Mouse (Mus musculus): ENCODE results near the gene Thap11.
"Not testable (repeated sequence)": the region's sequence is repeated elsewhere in the genome, so short reads cannot be mapped to it uniquely, and the experiment has no call there.

Gene Thap11

DNA sequence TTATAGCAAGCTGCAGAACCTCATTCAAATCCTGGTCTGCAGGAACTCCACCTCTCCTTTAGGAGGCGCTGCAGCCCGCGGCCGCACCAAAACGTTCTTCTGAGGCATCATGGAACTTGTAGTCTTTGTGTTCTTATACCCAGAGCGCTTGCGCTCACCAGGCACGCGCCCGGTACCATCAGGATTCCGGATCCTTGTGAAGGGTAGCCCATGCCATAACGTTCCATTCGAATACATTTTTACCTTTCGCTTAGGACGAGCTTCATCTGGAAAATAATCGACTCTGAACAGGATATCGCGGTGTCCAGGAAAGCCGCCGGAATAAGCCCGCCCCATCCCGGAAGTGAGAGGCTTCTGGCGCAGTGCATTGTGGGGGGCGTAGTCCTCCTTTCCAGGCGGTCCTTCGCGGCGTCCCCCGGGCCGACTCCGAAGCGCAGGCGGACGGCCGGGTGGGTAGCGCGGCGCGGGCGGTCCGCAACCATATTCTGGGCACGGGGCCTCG is at the start of gene Thap11:
Thap11 (plus strand) TSS at position 418 of the 502 bp plus-strand sequence.
- peak; percentile 91 to 92 for DNase-seq (ENCODE audit: low spot score in 2 of 2)

- no peak for DNase-seq (ENCODE audit: low spot score in 2 of 2)
Observed at GRCm38 (mm10) chr8:105805346-105805745, 49.6 kb upstream of the Thap11 start.

GRCm38 (mm10) chr8:105805964-105806363 is 49.0 kb upstream of the Thap11 start:
- DNase-seq (ENCODE audit: low spot score in 2 of 2), result no peak

DNA sequence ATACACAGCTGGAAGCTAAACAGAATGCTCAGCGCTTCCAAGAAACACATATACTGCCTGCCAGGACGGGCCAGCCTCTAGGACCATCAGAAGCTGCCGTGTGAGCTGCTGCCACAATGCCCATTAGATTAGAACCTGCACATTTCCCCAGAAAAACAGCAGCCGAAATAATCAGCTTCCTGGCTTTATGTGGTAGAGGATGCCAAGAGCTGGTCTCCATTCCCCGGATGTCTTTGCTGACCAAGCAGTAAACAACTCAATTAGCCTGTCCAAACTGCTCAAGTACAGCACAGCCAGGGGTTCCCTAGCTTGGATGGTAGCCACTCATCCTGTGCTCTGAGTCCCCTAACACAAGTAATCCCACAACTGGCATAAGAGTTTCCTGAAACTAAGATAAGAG is 47.2 kb upstream of the Thap11 start:
- no peak for DNase-seq (ENCODE audit: low spot score in 2 of 2)

GRCm38 (mm10) chr8:105808480-105808879 is 46.5 kb upstream of the Thap11 start:
- DNase-seq (ENCODE audit: low spot score in 2 of 2), result no peak

DNA sequence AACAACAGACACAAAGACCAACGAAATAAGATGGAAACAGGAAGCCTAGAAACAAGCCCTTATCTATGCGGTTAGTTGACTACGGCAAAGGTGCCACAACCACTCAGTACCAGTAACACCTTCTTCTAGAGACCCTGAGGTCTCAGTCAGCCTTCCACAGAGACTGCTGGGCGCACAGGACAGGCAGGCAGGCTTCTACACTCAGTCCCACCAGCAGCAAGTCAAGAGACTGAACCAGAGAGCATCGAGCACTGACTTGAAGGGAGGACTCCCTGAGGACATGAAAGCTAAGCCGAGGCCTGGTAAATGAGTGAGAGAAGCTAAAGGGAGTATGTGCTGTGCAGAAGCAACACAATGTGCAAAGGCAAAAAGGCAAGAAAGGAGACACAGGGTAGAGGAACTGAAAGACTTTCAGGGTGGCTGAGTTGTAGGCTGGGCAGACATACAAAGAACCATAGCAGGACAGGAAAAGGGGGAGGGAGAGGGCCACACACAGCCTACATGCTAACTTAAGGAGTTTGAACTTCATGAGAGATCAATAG is 44.6 kb upstream of the Thap11 start:
- peak; percentile 74 to 75 for DNase-seq (ENCODE audit: low spot score in 2 of 2)

DNA sequence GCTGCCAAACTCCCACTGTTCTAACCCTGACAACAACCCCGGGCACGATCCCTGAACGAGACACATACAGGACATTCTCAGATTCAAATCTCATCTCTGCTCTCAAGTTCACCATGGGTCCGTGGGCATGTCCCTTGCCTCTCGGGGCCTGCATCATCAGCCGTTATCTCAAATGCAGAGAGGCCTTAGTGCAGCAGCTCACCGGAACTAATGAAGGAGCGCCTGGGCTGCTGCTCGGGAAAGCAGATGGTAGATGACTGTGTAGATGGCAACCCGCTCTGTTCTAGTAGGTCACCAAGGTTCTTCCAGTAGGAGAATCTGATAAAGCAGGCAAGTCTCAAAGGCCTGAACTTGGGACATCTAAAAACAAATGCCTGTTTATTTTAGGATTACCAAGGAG is 43.9 kb upstream of the Thap11 start:
- no peak for DNase-seq (ENCODE audit: low spot score in 2 of 2)

DNA sequence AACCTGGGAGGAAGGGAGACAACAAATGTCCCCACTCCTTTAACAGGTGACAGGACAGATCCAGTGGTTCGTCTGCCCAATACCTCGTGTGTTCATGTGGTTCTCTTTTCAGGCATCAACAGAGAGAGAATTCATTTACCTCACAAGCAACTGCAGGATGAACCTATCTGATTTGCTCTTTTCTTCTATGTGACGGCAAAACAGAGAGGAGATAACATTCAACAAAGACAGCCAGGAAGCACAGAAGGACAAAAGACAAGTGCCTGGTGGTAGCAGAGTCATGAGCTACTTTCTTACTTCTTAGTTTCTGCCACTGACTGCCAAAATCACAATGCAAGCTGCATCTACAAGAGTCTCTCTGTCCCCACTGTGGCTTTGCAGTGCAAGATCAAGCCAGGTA is 43.4 kb upstream of the Thap11 start:
- DNase-seq (ENCODE audit: low spot score in 2 of 2), result no peak

- no peak for DNase-seq (ENCODE audit: low spot score in 2 of 2)
Observed at GRCm38 (mm10) chr8:105812511-105812910, 42.4 kb upstream of the Thap11 start.

DNA sequence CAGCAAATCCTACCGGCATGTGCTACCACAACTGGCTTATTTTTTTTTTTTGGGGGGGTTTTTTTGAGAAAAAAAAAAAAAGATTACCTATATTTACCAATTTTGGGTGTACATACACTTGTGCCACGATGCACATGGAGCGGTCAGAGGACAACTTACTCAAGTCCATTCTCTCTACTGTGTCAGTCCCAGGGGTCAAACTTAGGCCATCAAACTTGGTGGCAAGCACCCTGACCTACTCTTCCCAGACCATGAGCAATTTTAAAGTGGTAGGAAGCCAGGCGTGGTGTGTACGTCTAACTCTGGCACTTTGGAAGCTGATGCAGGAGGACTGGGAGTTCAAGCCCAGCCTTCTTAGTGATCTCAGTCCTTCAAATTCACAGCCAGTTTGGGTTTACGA is 41.7 kb upstream of the Thap11 start:
- DNase-seq (ENCODE audit: low spot score in 2 of 2), result no peak

GRCm38 (mm10) chr8:105819659-105820058 is 35.3 kb upstream of the Thap11 start:
- peak in 1 of 2 experiments; percentile 35 for DNase-seq (ENCODE audit: low spot score in 2 of 2)

GRCm38 (mm10) chr8:105820925-105821324 is 34.0 kb upstream of the Thap11 start:
- peak; percentile 74 to 87 for DNase-seq (ENCODE audit: low spot score in 2 of 2)

DNA sequence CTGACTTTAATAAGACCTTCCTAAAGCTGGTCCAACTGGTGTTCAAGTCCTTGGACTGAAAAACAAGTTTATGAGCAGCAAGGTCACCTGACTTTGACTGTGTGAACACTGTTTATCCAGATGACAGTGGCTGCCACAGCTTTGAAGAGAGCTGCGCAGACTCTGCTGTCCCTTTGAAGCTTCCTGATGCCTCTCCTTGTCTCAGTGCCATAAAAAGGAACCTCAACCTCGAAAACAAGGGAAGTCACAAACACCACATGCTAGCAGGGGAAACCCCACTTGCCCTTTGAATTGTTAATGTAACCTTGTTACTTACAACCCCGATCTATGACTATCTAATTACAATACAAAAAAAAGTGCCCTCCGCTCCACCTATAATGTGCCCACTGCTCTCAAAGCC is 29.4 kb upstream of the Thap11 start:
- peak; percentile 17 to 34 for DNase-seq (ENCODE audit: low spot score in 2 of 2)

- no peak for DNase-seq (ENCODE audit: low spot score in 2 of 2)
Observed at GRCm38 (mm10) chr8:105826379-105826778, 28.6 kb upstream of the Thap11 start.

- DNase-seq (ENCODE audit: low spot score in 2 of 2), result peak; percentile 97 to 98
Observed at GRCm38 (mm10) chr8:105826861-105827848, 27.8 kb upstream of the Thap11 start, which contains the start of the genes Ranbp10 and Tsnaxip1. TSS of gene Ranbp10 (minus strand) at chr8:105827350. TSS of gene Tsnaxip1 (plus strand) at chr8:105827731.

GRCm38 (mm10) chr8:105833740-105834139 is 21.2 kb upstream of the Thap11 start:
- not testable (repeated sequence) for DNase-seq (ENCODE audit: low spot score in 2 of 2)

DNA sequence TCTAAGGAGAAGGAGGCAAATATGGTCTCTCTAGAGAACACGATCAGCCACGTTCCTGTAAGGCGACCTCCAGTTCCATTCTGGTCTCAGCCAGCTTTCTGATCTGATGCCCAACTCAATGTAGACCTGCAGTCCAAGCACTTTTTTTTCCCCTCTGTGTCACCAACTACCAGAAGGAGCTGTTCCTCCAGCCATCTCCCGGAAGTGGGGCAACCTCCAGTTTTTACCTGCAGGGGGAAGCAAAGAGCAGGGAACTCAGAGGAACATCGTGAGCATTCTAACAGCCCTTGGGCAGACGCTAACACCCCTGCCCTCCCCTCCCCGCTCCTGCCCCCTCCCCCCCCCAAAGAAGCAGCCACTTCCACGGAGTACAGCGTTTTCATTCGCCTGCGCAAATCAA is 19.6 kb upstream of the Thap11 start:
- DNase-seq (ENCODE audit: low spot score in 2 of 2), result peak; percentile 80 to 86

GRCm38 (mm10) chr8:105836991-105837390 is 17.9 kb upstream of the Thap11 start:
- peak; percentile 60 to 62 for DNase-seq (ENCODE audit: low spot score in 2 of 2)

DNA sequence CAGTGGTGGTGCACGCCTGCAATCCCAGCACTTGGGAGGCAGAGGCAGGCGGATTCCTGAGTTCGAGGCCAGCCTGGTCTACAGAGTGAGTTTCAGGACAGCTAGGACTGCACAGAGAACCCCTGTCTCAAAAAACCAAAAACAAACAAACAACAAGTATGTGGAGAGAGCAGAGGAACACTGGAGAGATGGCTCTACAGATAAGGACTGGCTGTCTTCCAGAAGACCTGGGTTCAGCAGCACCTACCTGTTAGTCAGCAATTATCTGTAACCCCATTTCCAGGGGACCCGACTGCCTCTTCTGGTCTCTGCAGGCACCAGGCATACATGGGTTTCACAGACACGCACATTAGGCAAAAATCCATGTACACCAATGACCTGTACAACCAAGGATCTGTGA is 15.7 kb upstream of the Thap11 start:
- no peak for DNase-seq (ENCODE audit: low spot score in 2 of 2)

DNA sequence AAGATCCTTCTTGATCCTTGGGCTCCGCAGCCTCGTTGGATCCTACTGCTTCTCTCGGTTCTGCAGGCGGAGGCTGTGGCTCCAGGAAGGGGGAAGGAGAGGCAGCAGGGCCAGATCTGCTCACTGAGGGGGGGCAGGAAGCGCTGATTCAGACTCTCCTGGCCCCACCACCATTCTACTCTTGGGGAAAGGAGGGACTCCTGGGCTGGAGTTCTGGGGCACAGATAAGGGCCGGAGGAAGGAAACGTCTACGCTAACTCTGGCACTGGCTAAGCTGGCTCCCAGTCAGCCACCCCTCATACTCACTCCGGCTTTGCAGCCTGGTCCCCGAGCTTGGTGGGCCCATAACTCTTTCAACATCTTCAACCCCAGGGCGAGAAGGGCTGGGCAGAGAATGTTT is 8.3 kb upstream of the Thap11 start:
- no peak for DNase-seq (ENCODE audit: low spot score in 2 of 2)

DNA sequence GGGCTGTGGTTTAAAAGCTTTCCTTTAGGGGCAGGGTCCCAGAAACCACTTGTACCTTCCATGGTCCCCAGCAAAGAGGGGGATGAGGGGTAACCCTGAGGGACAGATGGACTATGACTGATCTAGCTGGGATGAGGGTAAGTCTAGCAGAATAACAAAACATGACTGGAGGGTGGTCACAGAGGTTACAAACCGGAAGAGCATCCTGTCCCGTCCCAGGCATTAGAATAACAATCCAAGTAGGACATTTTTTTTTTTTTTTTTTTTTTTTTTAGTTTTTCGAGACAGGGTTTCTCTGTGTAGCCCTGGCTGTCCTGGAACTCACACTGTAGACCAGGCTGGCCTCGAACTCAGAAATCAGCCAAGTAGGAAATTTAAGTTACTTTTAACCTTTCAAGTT is 4.9 kb upstream of the Thap11 start:
- DNase-seq (ENCODE audit: low spot score in 2 of 2), result no peak

GRCm38 (mm10) chr8:105850611-105851010 is 4.3 kb upstream of the Thap11 start:
- no peak for DNase-seq (ENCODE audit: low spot score in 2 of 2)
